Comparison of ENCODE assay signal across 8 mouse cellular contexts in the genomic region with DNA sequence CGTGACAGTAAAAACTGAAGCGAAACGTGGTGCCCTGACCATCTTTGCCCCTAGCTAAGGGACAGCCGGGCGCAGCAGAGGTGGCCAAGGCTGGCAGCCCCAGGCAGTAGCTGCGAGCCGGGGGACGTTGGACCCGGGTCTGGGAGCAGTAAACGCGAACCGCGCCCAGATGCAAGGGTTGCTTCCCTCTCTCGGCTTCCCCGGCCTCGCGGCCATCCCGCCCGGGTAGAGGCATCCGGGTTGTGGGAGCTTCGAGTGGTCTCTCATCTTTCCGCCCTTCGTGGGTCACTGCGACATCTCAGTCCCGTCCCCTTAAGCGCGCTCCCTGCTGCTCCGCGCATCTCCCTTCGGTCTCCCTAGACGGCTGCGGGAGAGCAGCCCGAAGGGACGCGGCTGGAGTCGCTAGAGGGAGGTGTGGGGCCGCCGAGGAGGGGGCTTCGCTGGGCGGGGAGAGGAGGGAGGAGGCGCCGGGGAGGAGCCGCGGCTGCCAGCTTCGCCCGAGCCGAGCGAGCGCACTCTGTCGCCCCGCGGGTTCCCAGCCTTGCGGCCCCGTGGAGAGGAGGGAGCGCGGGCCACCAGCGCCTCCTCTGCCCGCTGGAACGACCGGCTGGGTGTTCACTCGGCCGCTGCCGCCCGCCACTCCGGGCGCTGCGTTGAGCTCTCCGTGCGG. TPM values are rescaled to one million over a fixed set of nuclear protein-coding genes. Genes with fewer than 3 reads are reported as not detected.
DNase-seq lines count a peak whose midpoint lies in the region; ATAC-seq and TF ChIP-seq lines count a peak whose summit lies in the region.

No protein-coding gene starts in this region.

- H3K36me3 ChIP-seq in forebrain, embryonic 11.5 days (ENCODE audit: control insufficient read depth, insufficient read depth, low read length), result no peaks in the 10 kb centered on the region
- peaks cover 9% of the 10 kb centered on the region for H3K36me3 ChIP-seq in heart, postnatal 0 days (replicated peaks; ENCODE audit: control insufficient read depth, insufficient read depth, low read length)
- H3K36me3 ChIP-seq in liver, embryonic 15.5 days (replicated peaks), result no peaks in the 10 kb centered on the region
- H3K36me3 ChIP-seq in neural tube, embryonic 11.5 days (ENCODE audit: control insufficient read depth, insufficient read depth, low read length), result no peaks in the 10 kb centered on the region
- no peaks in the 10 kb centered on the region for H3K36me3 ChIP-seq in stomach, embryonic 15.5 days

- no peaks in the 10 kb centered on the region; the same call in 1 of the 2 replicates for H3K9me3 ChIP-seq in forebrain, embryonic 11.5 days (ENCODE audit: control insufficient read depth, low read length)
- no peaks in the 10 kb centered on the region; the same call in 1 of the 2 replicates for H3K9me3 ChIP-seq in heart, postnatal 0 days (replicated peaks; ENCODE audit: control insufficient read depth, low read length)
- no peaks in the 10 kb centered on the region for H3K9me3 ChIP-seq in liver, embryonic 15.5 days (replicated peaks)
- no peaks in the 10 kb centered on the region for H3K9me3 ChIP-seq in neural tube, embryonic 11.5 days (ENCODE audit: control insufficient read depth, low read length)
- H3K9me3 ChIP-seq in stomach, embryonic 15.5 days, result no peaks in the 10 kb centered on the region

- TF ChIP-seq EP300 in heart, postnatal 0 days (IDR thresholded peaks at IDR 0.05; ENCODE audit: low read depth), result no peak

- 0% methylated on average over 40 of the region's 69 CpGs for WGBS in forebrain, embryonic 11.5 days
- WGBS in heart, postnatal 0 days, result 0% methylated on average over 39 of the region's 69 CpGs
- WGBS in liver, embryonic 15.5 days (ENCODE audit: insufficient replicate concordance), result under 1% methylated on average over 68 of the region's 69 CpGs
- under 1% methylated on average over 61 of the region's 69 CpGs for WGBS in neural tube, embryonic 11.5 days
- under 1% methylated on average over 63 of the region's 69 CpGs for WGBS in stomach, embryonic 15.5 days

- H3K4me2 ChIP-seq in forebrain, embryonic 11.5 days (ENCODE audit: low read depth, low read length, severe bottlenecking), result peak overlapping the region; percentile 61
- peak overlapping the region; percentile 80 for H3K4me2 ChIP-seq in heart, postnatal 0 days (ENCODE audit: low read depth, low read length)
- peak overlapping the region; percentile 83 for H3K4me2 ChIP-seq in liver, embryonic 15.5 days
- H3K4me2 ChIP-seq in neural tube, embryonic 11.5 days (ENCODE audit: low read depth), result peak overlapping the region; percentile 94
- peak overlapping the region; percentile 85 for H3K4me2 ChIP-seq in stomach, embryonic 15.5 days

- TF ChIP-seq CTCF in heart, postnatal 0 days (IDR thresholded peaks at IDR 0.05; ENCODE audit: low read depth), result peak; percentile 79

- H3K4me3 ChIP-seq in brown adipose tissue, adult 24 weeks (ENCODE audit: insufficient read depth, low read depth, low read length), result peak overlapping the region; percentile 92
- peak overlapping the region; percentile 71 for H3K4me3 ChIP-seq in forebrain, embryonic 11.5 days (ENCODE audit: low read depth, low read length)
- H3K4me3 ChIP-seq in heart, postnatal 0 days (ENCODE audit: low read depth, low read length), result peak overlapping the region; percentile 84
- H3K4me3 ChIP-seq in liver, embryonic 15.5 days (replicated peaks), result peak overlapping the region; percentile 63
- peak overlapping the region; percentile 75 for H3K4me3 ChIP-seq in neural tube, embryonic 11.5 days (ENCODE audit: low read depth, low read length)
- peak overlapping the region; percentile 80 for H3K4me3 ChIP-seq in stomach, embryonic 15.5 days (replicated peaks)

- peak overlapping the region; percentile 93 for H3K27ac ChIP-seq in brown adipose tissue, adult 24 weeks (replicated peaks; ENCODE audit: low read depth, low read length)
- H3K27ac ChIP-seq in forebrain, embryonic 11.5 days (ENCODE audit: low read depth, low read length), result peak overlapping the region; percentile 89
- peak overlapping the region; percentile 98 for H3K27ac ChIP-seq in heart, postnatal 0 days (ENCODE audit: low read depth)
- H3K27ac ChIP-seq in liver, embryonic 15.5 days (replicated peaks), result peak overlapping the region; percentile 81
- H3K27ac ChIP-seq in neural tube, embryonic 11.5 days (ENCODE audit: low read depth, low read length), result peak overlapping the region; percentile 93
- peak overlapping the region; percentile 99 for H3K27ac ChIP-seq in stomach, embryonic 15.5 days

- no peaks in the 10 kb centered on the region for H3K27me3 ChIP-seq in forebrain, embryonic 11.5 days (ENCODE audit: control insufficient read depth, insufficient read depth, low read length)
- H3K27me3 ChIP-seq in heart, postnatal 0 days (ENCODE audit: control insufficient read depth, insufficient read depth, low read length), result no peaks in the 10 kb centered on the region
- H3K27me3 ChIP-seq in liver, embryonic 15.5 days, result peaks cover 27% of the 10 kb centered on the region
- H3K27me3 ChIP-seq in neural tube, embryonic 11.5 days (ENCODE audit: control insufficient read depth, insufficient read depth, low read length), result no peaks in the 10 kb centered on the region
- H3K27me3 ChIP-seq in stomach, embryonic 15.5 days (replicated peaks), result no peaks in the 10 kb centered on the region

- ATAC-seq in CD4-positive, CD25-positive, alpha-beta regulatory T cell, adult 4 months, result peak; percentile 50
- ATAC-seq in forebrain, embryonic 11.5 days (replicated peaks; ENCODE audit: low FRiP score), result peak; percentile 91
- peak; percentile 91 for ATAC-seq in heart, postnatal 0 days (ENCODE audit: insufficient read depth, low read depth)
- ATAC-seq in liver, embryonic 15.5 days (ENCODE audit: insufficient read depth), result peak; percentile 80
- peak; percentile 88 for ATAC-seq in neural tube, embryonic 11.5 days (ENCODE audit: insufficient read depth, low FRiP score, low TSS enrichment)
- ATAC-seq in stomach, embryonic 15.5 days (ENCODE audit: insufficient read depth, low FRiP score, low read depth), result peak; percentile 92

- H3K4me1 ChIP-seq in brown adipose tissue, adult 24 weeks (ENCODE audit: control insufficient read depth, insufficient read depth, insufficient read length, low read length), result no peaks in the 10 kb centered on the region
- H3K4me1 ChIP-seq in forebrain, embryonic 11.5 days (replicated peaks; ENCODE audit: control insufficient read depth, insufficient read depth, low read length), result no peaks in the 10 kb centered on the region; the same call in 1 of the 2 replicates
- H3K4me1 ChIP-seq in heart, postnatal 0 days (ENCODE audit: control insufficient read depth, insufficient read depth), result peaks cover 15% of the 10 kb centered on the region; the same call in 1 of the 2 replicates
- peaks cover 9% of the 10 kb centered on the region; the same call in 1 of the 2 replicates for H3K4me1 ChIP-seq in liver, embryonic 15.5 days (replicated peaks)
- H3K4me1 ChIP-seq in neural tube, embryonic 11.5 days (ENCODE audit: control insufficient read depth, insufficient read depth, low read length), result peaks cover 2% of the 10 kb centered on the region; the same call in 1 of the 2 replicates
- no peaks in the 10 kb centered on the region for H3K4me1 ChIP-seq in stomach, embryonic 15.5 days

- H3K9ac ChIP-seq in forebrain, embryonic 11.5 days (ENCODE audit: low read length), result peak overlapping the region; percentile 78
- peak overlapping the region; percentile 94 for H3K9ac ChIP-seq in heart, postnatal 0 days (replicated peaks; ENCODE audit: low read depth, low read length)
- peak overlapping the region; percentile 48 for H3K9ac ChIP-seq in liver, embryonic 15.5 days
- peak overlapping the region; percentile 85 for H3K9ac ChIP-seq in neural tube, embryonic 11.5 days (ENCODE audit: low read length)
- peak overlapping the region; percentile 88 for H3K9ac ChIP-seq in stomach, embryonic 15.5 days

- peak; percentile 95 for DNase-seq in forebrain, embryonic 11.5 days (ENCODE audit: low spot score)
- peak; percentile 86 for DNase-seq in heart, postnatal 0 days (ENCODE audit: low spot score)
- DNase-seq in kidney, postnatal 36 days, result peak; percentile 84 to 90
- peak; percentile 90 for DNase-seq in neural tube, embryonic 11.5 days (ENCODE audit: low spot score)

RNA-seq across cellular contexts. Expression of a gene that starts 0.5 kb away (rescaled TPM):
- 10 to 100 TPM; 62.2 to 75.6 TPM for polyA plus RNA-seq in CD4-positive, CD25-positive, alpha-beta regulatory T cell, adult 4 months (2017; shearing (Covaris generic))
- polyA plus RNA-seq in brown adipose tissue, adult 24 weeks (2012; ENCODE audit: insufficient read depth, insufficient read length, missing spikeins), result 26.8 and 52.5 TPM in 2 replicates
- polyA plus RNA-seq in forebrain, embryonic 11.5 days (2014; fragmentation: Nextera tagmentation; extraction: Ambion mirVana), result 15.4 and 16.5 TPM in 2 replicates
- 191 and 217 TPM in 2 replicates for total RNA-seq in heart, postnatal 0 days (2014; rRNA removed; ENCODE audit: low replicate concordance)
- 96.2 and 109 TPM in 2 replicates for polyA plus RNA-seq in heart, postnatal 0 days (2015; fragmentation: Nextera tagmentation; extraction: Ambion mirVana)
- polyA plus RNA-seq in liver, embryonic 15.5 days (2015; fragmentation: Nextera tagmentation; extraction: Ambion mirVana), result 3.8 and 4.3 TPM in 2 replicates
- polyA plus RNA-seq in neural tube, embryonic 11.5 days (2014; fragmentation: Nextera tagmentation; extraction: Ambion mirVana), result 20.8 and 21.4 TPM in 2 replicates
- polyA plus RNA-seq in stomach, embryonic 15.5 days (2015; fragmentation: Nextera tagmentation; extraction: Ambion mirVana), result 37.7 and 39.4 TPM in 2 replicates

Comparison
In these comparisons a context has a peak if more than half of its experiments do, and no peak if none do; other contexts are left out.
1. Peak in every context shown above with its lines: DNase-seq, ATAC-seq, H3K4me3 ChIP-seq and H3K27ac ChIP-seq.